Mouse (Mus musculus): ENCODE data around the gene Ell. TPM values are rescaled to one million over a fixed set of nuclear protein-coding genes. Genes with fewer than 3 reads are reported as not detected.

Gene Ell
- polyA plus RNA-seq, 1 experiment from 2014 or later: 15.4 TPM

- no peaks in the 10 kb centered on the region; the same call in 1 of the 2 replicates for H3K4me1 ChIP-seq (replicated peaks; ENCODE audit: control insufficient read depth, insufficient read depth, low read length)
- no peaks in the 10 kb centered on the region for H3K9me3 ChIP-seq (ENCODE audit: control insufficient read depth, low read length)
- H3K9ac ChIP-seq (ENCODE audit: low read depth, low read length): no peak overlapping the region
- no peaks in the 10 kb centered on the region for H3K36me3 ChIP-seq (ENCODE audit: control insufficient read depth, insufficient read depth, low read length)
- DNase-seq (ENCODE audit: low spot score): no peak
- peaks cover 5% of the 10 kb centered on the region for H3K27me3 ChIP-seq (ENCODE audit: control insufficient read depth, insufficient read depth, low read length)
- WGBS: 94% methylated on average over 5 of the region's 5 CpGs
- H3K4me2 ChIP-seq (replicated peaks; ENCODE audit: low read depth, low read length): no peak overlapping the region
- H3K4me3 ChIP-seq (ENCODE audit: low read depth, low read length): no peak overlapping the region
- no peak overlapping the region for H3K27ac ChIP-seq (ENCODE audit: low read depth, low read length)
- ATAC-seq (ENCODE audit: low FRiP score): no peak
Observed at GRCm38 (mm10) chr8:70627041-70627440, 87.8 kb downstream of the Ell start.

- 66% methylated on average over 7 of the region's 7 CpGs for WGBS
- Histone ChIP-seq H3K36me3 (ENCODE audit: control insufficient read depth, insufficient read depth, low read length) (no peaks in the 10 kb centered on the region), H3K9me3 (ENCODE audit: control insufficient read depth, low read length) (no peaks in the 10 kb centered on the region), H3K27ac (ENCODE audit: low read depth, low read length) (no peak overlapping the region), H3K4me3 (ENCODE audit: low read depth, low read length) (no peak overlapping the region; the same call in 1 of the 2 replicates), H3K9ac (ENCODE audit: low read depth, low read length) (peak overlapping the region; percentile 45; the same call in 1 of the 2 replicates), H3K4me2 (replicated peaks; ENCODE audit: low read depth, low read length) (peak overlapping the region; percentile 58; the same call in 1 of the 2 replicates), H3K27me3 (ENCODE audit: control insufficient read depth, insufficient read depth, low read length) (peaks cover 5% of the 10 kb centered on the region), H3K4me1 (replicated peaks; ENCODE audit: control insufficient read depth, insufficient read depth, low read length) (no peaks in the 10 kb centered on the region; the same call in 1 of the 2 replicates)
- ATAC-seq (ENCODE audit: low FRiP score) (peak; percentile 0; the same call in 1 of the 2 replicates), DNase-seq (ENCODE audit: low spot score) (no peak)
Observed at GRCm38 (mm10) chr8:70628986-70629490, 89.8 kb downstream of the Ell start.

GRCm38 (mm10) chr8:70629574-70630531 lies 90.6 kb downstream of the Ell start:
- ATAC-seq (ENCODE audit: low FRiP score): peak; percentile 92
- 1% methylated on average over 60 of the region's 60 CpGs for WGBS
- peak overlapping the region; percentile 58 for H3K4me2 ChIP-seq (replicated peaks; ENCODE audit: low read depth, low read length)
- peaks cover 5% of the 10 kb centered on the region for H3K27me3 ChIP-seq (ENCODE audit: control insufficient read depth, insufficient read depth, low read length)
- no peaks in the 10 kb centered on the region for H3K36me3 ChIP-seq (ENCODE audit: control insufficient read depth, insufficient read depth, low read length)
- H3K4me1 ChIP-seq (replicated peaks; ENCODE audit: control insufficient read depth, insufficient read depth, low read length): no peaks in the 10 kb centered on the region; the same call in 1 of the 2 replicates
- peak; percentile 95 for DNase-seq (ENCODE audit: low spot score)
- H3K9me3 ChIP-seq (ENCODE audit: control insufficient read depth, low read length): no peaks in the 10 kb centered on the region
- H3K9ac ChIP-seq (ENCODE audit: low read depth, low read length): peak overlapping the region; percentile 45; the same call in 1 of the 2 replicates
- 0 out of 2 replicates have a peak overlapping the region, but pooled peaks have one; percentile 2 for H3K27ac ChIP-seq (ENCODE audit: low read depth, low read length)
- H3K4me3 ChIP-seq (ENCODE audit: low read depth, low read length): peak overlapping the region; percentile 39

GRCm38 (mm10) chr8:70630532-70631381 lies 91.5 kb downstream of the Ell start:
- Histone ChIP-seq H3K27me3 (ENCODE audit: control insufficient read depth, insufficient read depth, low read length) (peaks cover 5% of the 10 kb centered on the region), H3K4me2 (replicated peaks; ENCODE audit: low read depth, low read length) (no peak overlapping the region), H3K4me1 (replicated peaks; ENCODE audit: control insufficient read depth, insufficient read depth, low read length) (no peaks in the 10 kb centered on the region; the same call in 1 of the 2 replicates), H3K4me3 (ENCODE audit: low read depth, low read length) (no peak overlapping the region), H3K9ac (ENCODE audit: low read depth, low read length) (no peak overlapping the region), H3K36me3 (ENCODE audit: control insufficient read depth, insufficient read depth, low read length) (no peaks in the 10 kb centered on the region), H3K9me3 (ENCODE audit: control insufficient read depth, low read length) (no peaks in the 10 kb centered on the region), H3K27ac (ENCODE audit: low read depth, low read length) (no peak overlapping the region)
- DNase-seq (ENCODE audit: low spot score) (peak; percentile 61), ATAC-seq (ENCODE audit: low FRiP score) (peak; percentile 33; the same call in 1 of the 2 replicates)
- WGBS: 10% methylated on average over 22 of the region's 22 CpGs

GRCm38 (mm10) chr8:70631436-70631835 lies 92.2 kb downstream of the Ell start:
- H3K9me3 ChIP-seq (ENCODE audit: control insufficient read depth, low read length): no peaks in the 10 kb centered on the region
- WGBS: 18% methylated on average over 23 of the region's 24 CpGs
- H3K4me1 ChIP-seq (replicated peaks; ENCODE audit: control insufficient read depth, insufficient read depth, low read length): no peaks in the 10 kb centered on the region; the same call in 1 of the 2 replicates
- no peak overlapping the region for H3K4me3 ChIP-seq (ENCODE audit: low read depth, low read length)
- ATAC-seq (ENCODE audit: low FRiP score) (no peak), DNase-seq (ENCODE audit: low spot score) (no peak)
- no peak overlapping the region for H3K27ac ChIP-seq (ENCODE audit: low read depth, low read length)
- H3K36me3 ChIP-seq (ENCODE audit: control insufficient read depth, insufficient read depth, low read length): no peaks in the 10 kb centered on the region
- H3K4me2 ChIP-seq (replicated peaks; ENCODE audit: low read depth, low read length): no peak overlapping the region
- H3K9ac ChIP-seq (ENCODE audit: low read depth, low read length): no peak overlapping the region
- peaks cover 5% of the 10 kb centered on the region for H3K27me3 ChIP-seq (ENCODE audit: control insufficient read depth, insufficient read depth, low read length)

GRCm38 (mm10) chr8:70632346-70632892 lies 93.2 kb downstream of the Ell start, which contains the start of gene Gdf15:
Gene Gdf15 (minus strand): TSS chr8:70632456.
- H3K4me1 ChIP-seq (replicated peaks; ENCODE audit: control insufficient read depth, insufficient read depth, low read length): no peaks in the 10 kb centered on the region; the same call in 1 of the 2 replicates
- no peaks in the 10 kb centered on the region for H3K9me3 ChIP-seq (ENCODE audit: control insufficient read depth, low read length)
- WGBS: 75% methylated on average over 6 of the region's 6 CpGs
- H3K27ac ChIP-seq (ENCODE audit: low read depth, low read length): no peak within 1 kb of the TSS
- no peak for DNase-seq (ENCODE audit: low spot score)
- H3K36me3 ChIP-seq (ENCODE audit: control insufficient read depth, insufficient read depth, low read length): no peaks in the 10 kb centered on the region
- H3K4me2 ChIP-seq (replicated peaks; ENCODE audit: low read depth, low read length): no peak within 1 kb of the TSS
- H3K4me3 ChIP-seq (ENCODE audit: low read depth, low read length): no peak within 1 kb of the TSS
- H3K9ac ChIP-seq (ENCODE audit: low read depth, low read length): no peak within 1 kb of the TSS
- no peak for ATAC-seq (ENCODE audit: low FRiP score)
- peaks cover 5% of the 10 kb centered on the region for H3K27me3 ChIP-seq (ENCODE audit: control insufficient read depth, insufficient read depth, low read length)

GRCm38 (mm10) chr8:70634066-70634465 lies 94.8 kb downstream of the Ell start:
- H3K4me1 ChIP-seq (replicated peaks; ENCODE audit: control insufficient read depth, insufficient read depth, low read length): no peaks in the 10 kb centered on the region; the same call in 1 of the 2 replicates
- ATAC-seq (ENCODE audit: low FRiP score): no peak
- no peak overlapping the region for H3K9ac ChIP-seq (ENCODE audit: low read depth, low read length)
- no peaks in the 10 kb centered on the region for H3K36me3 ChIP-seq (ENCODE audit: control insufficient read depth, insufficient read depth, low read length)
- H3K4me2 ChIP-seq (replicated peaks; ENCODE audit: low read depth, low read length): no peak overlapping the region
- 64% methylated on average over 6 of the region's 6 CpGs for WGBS
- DNase-seq (ENCODE audit: low spot score): no peak
- H3K4me3 ChIP-seq (ENCODE audit: low read depth, low read length): no peak overlapping the region
- H3K27ac ChIP-seq (ENCODE audit: low read depth, low read length): no peak overlapping the region
- H3K27me3 ChIP-seq (ENCODE audit: control insufficient read depth, insufficient read depth, low read length): peaks cover 5% of the 10 kb centered on the region
- H3K9me3 ChIP-seq (ENCODE audit: control insufficient read depth, low read length): no peaks in the 10 kb centered on the region

- no peak overlapping the region for H3K27ac ChIP-seq (ENCODE audit: low read depth, low read length)
- DNase-seq (ENCODE audit: low spot score) (no peak), ATAC-seq (ENCODE audit: low FRiP score) (no peak)
- no peaks in the 10 kb centered on the region for H3K36me3 ChIP-seq (ENCODE audit: control insufficient read depth, insufficient read depth, low read length)
- peaks cover 5% of the 10 kb centered on the region for H3K27me3 ChIP-seq (ENCODE audit: control insufficient read depth, insufficient read depth, low read length)
- H3K4me2 ChIP-seq (replicated peaks; ENCODE audit: low read depth, low read length): no peak overlapping the region
- H3K4me3 ChIP-seq (ENCODE audit: low read depth, low read length): no peak overlapping the region
- 0 out of 2 replicates have a peak overlapping the region, but pooled peaks have one; percentile 7 for H3K9ac ChIP-seq (ENCODE audit: low read depth, low read length)
- no peaks in the 10 kb centered on the region for H3K9me3 ChIP-seq (ENCODE audit: control insufficient read depth, low read length)
- 77% methylated on average over 6 of the region's 6 CpGs for WGBS
- no peaks in the 10 kb centered on the region for H3K4me1 ChIP-seq (replicated peaks; ENCODE audit: control insufficient read depth, insufficient read depth, low read length)
Observed at GRCm38 (mm10) chr8:70635527-70635926, 96.3 kb downstream of the Ell start.

All from hindbrain, embryonic 11.5 days (tissue).